Mouse (Mus musculus) lung, embryonic 14.5 days (tissue): ENCODE results near the gene Bank1. TPM values are rescaled to one million over a fixed set of nuclear protein-coding genes. Genes with fewer than 3 reads are reported as not detected.

Source experiments
- ATAC-seq: fragments of 200-750 bp; cut with Nextera tagmentation; 2 replicates; pipeline ENCODE4 v1.8.0; 2017; ENCODE audit warnings: mild to moderate bottlenecking, moderate TSS enrichment, moderate library complexity; ENCODE audit not compliant: insufficient read depth
- DNase-seq: peaks from one replicate; pipeline ENCODE4 v3.0.0-alpha.2; 2015
- H3K27ac ChIP-seq: fragments of 300-500 bp; sonication (generic); 2 replicates; pipeline ENCODE4 v1.5.1; 2014; ENCODE audit warnings: low read depth, mild to moderate bottlenecking, moderate library complexity
- H3K27me3 ChIP-seq: fragments of 300-500 bp; sonication (generic); 2 replicates; pipeline ENCODE4 v1.6.1; 2014; ENCODE audit warnings: low read length, control low read depth; ENCODE audit not compliant: insufficient read depth
- H3K36me3 ChIP-seq: fragments of 300-500 bp; sonication (generic); 2 replicates; pipeline ENCODE4 v1.6.1; 2014; ENCODE audit warnings: control low read depth; ENCODE audit not compliant: insufficient read depth
- H3K4me1 ChIP-seq: fragments of 300-500 bp; sonication (generic); 2 replicates; pipeline ENCODE4 v1.6.1; 2014; ENCODE audit warnings: antibody characterized with exemption, control low read depth; ENCODE audit not compliant: insufficient read depth
- H3K4me2 ChIP-seq: fragments of 300-500 bp; sonication (generic); 2 replicates; pipeline ENCODE4 v1.6.1; 2014; ENCODE audit warnings: mild to moderate bottlenecking
- H3K4me3 ChIP-seq: fragments of 300-500 bp; sonication (generic); 2 replicates; pipeline ENCODE4 v1.5.1; 2014; ENCODE audit warnings: low read depth, low read length
- H3K9ac ChIP-seq: fragments of 300-500 bp; sonication (generic); 2 replicates; pipeline ENCODE4 v1.6.1; 2014
- H3K9me3 ChIP-seq: fragments of 300-500 bp; sonication (generic); 2 replicates; pipeline ENCODE4 v1.6.1; 2016; ENCODE audit warnings: low read depth, low read length, control low read depth
- CTCF ChIP-seq: IDR thresholded peaks from 2 replicates; pipeline ENCODE4 v1.5.1; 2016; ENCODE audit warnings: antibody characterized with exemption, low read depth
- WGBS: fragments of 180-500 bp; shearing (Covaris S2); extraction: QIAGEN DNeasy Blood & Tissue Kit; methylation state at CpG from one replicate; pipeline ENCODE4 v1.1.7; 2014; 5-methylcytosine and 5-hydroxymethylcytosine counted together
- polyA plus RNA-seq: library from polyadenylated mRNA; unstranded; fragments of >200 nt; fragmentation: Nextera tagmentation; extraction: Ambion mirVana; gene quantifications from 2 replicates; pipeline ENCODE4 v1.2.1, GENCODE M21; 2014

The Bank1 gene
- polyA plus RNA-seq, 1 experiment from 2014 or later, result 0.74 TPM

- no peak overlapping the region for H3K4me3 ChIP-seq
- H3K36me3 ChIP-seq, result no peaks in the 10 kb centered on the region
- H3K27me3 ChIP-seq, result no peaks in the 10 kb centered on the region
- H3K4me2 ChIP-seq, result peak overlapping the region; percentile 57
- no peak overlapping the region for H3K27ac ChIP-seq
- DNase-seq (peak; percentile 96), ATAC-seq (peak; percentile 93)
- no peaks in the 10 kb centered on the region for H3K9me3 ChIP-seq
- no peak overlapping the region for H3K9ac ChIP-seq
- TF ChIP-seq CTCF, result no peak
- 7% methylated on average over 9 of the region's 9 CpGs for WGBS
- 0 out of 2 replicates have a peak, but pooled peaks cover 6% of the 10 kb centered on the region for H3K4me1 ChIP-seq
Observed at GRCm38 (mm10) chr3:136007846-136008245, 318.0 kb downstream of the Bank1 start.

- Histone ChIP-seq H3K36me3 (no peaks in the 10 kb centered on the region), H3K4me3 (no peak overlapping the region), H3K4me2 (peak overlapping the region; percentile 57), H3K9ac (no peak overlapping the region), H3K27me3 (no peaks in the 10 kb centered on the region), H3K4me1 (0 out of 2 replicates have a peak, but pooled peaks cover 6% of the 10 kb centered on the region), H3K9me3 (no peaks in the 10 kb centered on the region), H3K27ac (no peak overlapping the region)
- peak; percentile 3 for DNase-seq
- WGBS, result 30% methylated on average over 11 of the region's 11 CpGs
- TF ChIP-seq CTCF, result no peak
- peak; percentile 62; the same call in 1 of the 2 replicates for ATAC-seq
Observed at GRCm38 (mm10) chr3:136007081-136007828, 318.6 kb downstream of the Bank1 start.
